Mouse (Mus musculus): ENCODE data around the gene Pde4d.

DNA sequence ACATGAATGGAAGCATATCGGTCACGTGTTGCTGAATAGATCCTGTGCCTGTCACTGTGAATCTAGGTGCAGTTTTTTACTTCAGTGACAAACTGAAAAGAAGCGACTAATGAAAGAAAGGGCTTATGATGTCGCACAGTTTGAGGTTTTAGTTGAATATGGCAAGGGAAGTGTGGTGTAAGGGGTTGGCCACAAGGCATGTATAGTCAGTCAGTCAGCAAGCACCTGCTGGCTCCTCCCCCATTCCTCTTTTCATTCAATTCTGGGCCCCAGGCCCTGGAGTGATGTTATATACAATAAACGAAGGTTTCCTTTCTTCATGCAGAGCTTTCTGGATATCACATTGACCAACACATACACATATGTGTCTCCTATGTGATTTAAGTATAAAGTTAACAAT lies 412.4 kb downstream of the Pde4d start:
- TF ChIP-seq CTCF (IDR thresholded peaks at IDR 0.05; ENCODE audit: extremely low read depth, insufficient read depth, low read length) (no peak), POLR2A (IDR thresholded peaks at IDR 0.05; ENCODE audit: extremely low read depth, insufficient read depth, low read length) (no peak)
